Mouse (Mus musculus) thymus, adult 18-20 months (tissue): ENCODE results near the gene Gm9045.
"Not testable (repeated sequence)": the region's sequence is repeated elsewhere in the genome, so short reads cannot be mapped to it uniquely, and the experiment has no call there.

ENCODE experiments used
- DNase-seq, 2 experiments: peaks; one replicate each; pipeline ENCODE4 v3.0.0; 2022; ENCODE audit warnings: mixed read lengths in 2 of 2

Gene Gm9045

DNA sequence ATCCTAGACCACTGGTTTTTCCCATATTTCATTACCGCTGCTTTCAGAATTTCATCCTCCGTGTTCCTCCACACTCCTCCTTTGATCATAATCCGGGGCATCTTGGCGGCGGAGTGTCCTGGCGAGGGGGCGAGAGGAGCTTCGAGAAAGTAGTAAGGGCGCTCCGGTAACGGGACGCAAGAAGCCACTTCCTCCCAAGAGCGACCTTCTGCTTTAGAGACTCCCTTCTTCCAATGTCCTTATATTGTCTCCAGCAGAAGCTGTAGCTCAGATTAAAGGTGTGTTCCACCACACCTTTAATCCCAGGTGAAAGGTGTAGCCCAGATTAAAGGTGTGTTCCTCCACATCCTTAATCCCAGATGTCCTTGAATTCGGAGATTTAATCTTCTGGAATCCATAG, at the start of gene Gm9045:
Gene Gm9045 (minus strand): TSS at position 101 of the 400 bp plus-strand sequence.
- not testable (repeated sequence) for DNase-seq

DNA sequence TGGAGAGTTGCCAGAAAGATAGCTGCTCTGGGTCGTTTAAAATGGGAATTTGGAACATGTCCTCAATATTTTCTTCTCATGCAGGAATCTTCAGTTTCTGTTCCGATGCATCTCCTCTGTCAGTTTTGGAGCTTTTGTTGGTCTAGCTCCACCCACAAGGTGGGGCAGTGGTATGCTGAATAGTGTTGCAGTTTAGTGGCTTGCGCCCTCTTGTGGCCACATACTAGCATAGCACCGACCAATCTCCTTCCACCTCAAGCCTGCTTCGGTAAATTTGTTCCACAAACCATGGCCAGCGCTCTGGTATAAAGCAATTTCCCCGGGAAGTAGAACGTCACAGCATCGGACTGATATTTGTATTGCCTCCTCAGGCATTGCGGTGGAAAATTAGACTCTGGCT, 32.8 kb upstream of the Gm9045 start:
- DNase-seq = peak; percentile 55 to 71

DNA sequence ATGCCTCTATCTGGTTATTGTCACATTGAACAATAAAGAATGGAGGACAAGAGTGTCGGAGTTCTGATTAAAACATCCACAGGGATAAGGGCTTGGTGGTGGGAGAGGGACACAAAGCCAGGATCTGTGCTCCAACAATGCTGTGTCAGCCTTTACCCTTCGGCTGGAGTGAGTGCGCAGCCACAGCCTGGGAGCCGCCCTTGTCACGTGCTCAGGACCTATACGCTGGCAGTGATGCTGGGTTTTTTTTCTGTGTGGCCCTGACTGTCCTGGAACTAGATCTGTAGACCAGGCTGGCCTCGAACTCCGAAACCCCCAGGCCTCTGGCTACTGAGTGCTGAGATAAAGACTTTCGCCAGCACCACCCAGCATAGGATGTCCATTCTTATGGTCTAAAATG, 31.9 kb upstream of the Gm9045 start:
- no peak for DNase-seq

DNA sequence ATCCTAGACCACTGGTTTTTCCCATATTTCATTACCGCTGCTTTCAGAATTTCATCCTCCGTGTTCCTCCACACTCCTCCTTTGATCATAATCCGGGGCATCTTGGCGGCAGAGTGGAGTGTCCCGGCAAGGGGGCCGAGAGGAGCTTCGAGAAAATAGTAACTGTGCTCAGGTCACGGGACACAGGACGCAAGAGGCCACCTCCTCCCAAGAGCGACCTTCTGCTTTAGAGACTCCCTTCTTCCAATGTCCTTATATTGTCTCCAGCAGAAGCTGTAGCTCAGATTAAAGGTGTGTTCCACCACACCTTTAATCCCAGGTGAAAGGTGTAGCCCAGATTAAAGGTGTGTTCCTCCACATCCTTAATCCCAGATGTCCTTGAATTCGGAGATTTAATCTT, 16.4 kb upstream of the Gm9045 start, which contains the start of gene Gm9049:
Gene Gm9049 (minus strand): TSS at position 101 of the 400 bp plus-strand sequence.
- DNase-seq = not testable (repeated sequence)

DNA sequence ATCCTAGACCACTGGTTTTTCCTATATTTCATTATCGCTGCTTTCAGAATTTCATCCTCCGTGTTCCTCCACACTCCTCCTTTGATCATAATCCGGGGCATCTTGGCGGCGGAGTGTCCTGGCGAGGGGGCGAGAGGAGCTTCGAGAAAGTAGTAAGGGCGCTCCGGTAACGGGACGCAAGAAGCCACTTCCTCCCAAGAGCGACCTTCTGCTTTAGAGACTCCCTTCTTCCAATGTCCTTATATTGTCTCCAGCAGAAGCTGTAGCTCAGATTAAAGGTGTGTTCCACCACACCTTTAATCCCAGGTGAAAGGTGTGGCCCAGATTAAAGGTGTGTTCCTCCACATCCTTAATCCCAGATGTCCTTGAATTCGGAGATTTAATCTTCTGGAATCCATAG, 10.9 kb upstream of the Gm9045 start, which contains the start of gene Gm9048:
Gene Gm9048 (minus strand): TSS at position 101 of the 400 bp plus-strand sequence.
- DNase-seq = not testable (repeated sequence)

DNA sequence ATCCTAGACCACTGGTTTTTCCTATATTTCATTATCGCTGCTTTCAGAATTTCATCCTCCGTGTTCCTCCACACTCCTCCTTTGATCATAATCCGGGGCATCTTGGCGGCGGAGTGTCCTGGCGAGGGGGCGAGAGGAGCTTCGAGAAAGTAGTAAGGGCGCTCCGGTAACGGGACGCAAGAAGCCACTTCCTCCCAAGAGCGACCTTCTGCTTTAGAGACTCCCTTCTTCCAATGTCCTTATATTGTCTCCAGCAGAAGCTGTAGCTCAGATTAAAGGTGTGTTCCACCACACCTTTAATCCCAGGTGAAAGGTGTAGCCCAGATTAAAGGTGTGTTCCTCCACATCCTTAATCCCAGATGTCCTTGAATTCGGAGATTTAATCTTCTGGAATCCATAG, 5.5 kb upstream of the Gm9045 start, which contains the start of gene Gm9046:
Gene Gm9046 (minus strand): TSS at position 101 of the 400 bp plus-strand sequence.
- not testable (repeated sequence) for DNase-seq

DNA sequence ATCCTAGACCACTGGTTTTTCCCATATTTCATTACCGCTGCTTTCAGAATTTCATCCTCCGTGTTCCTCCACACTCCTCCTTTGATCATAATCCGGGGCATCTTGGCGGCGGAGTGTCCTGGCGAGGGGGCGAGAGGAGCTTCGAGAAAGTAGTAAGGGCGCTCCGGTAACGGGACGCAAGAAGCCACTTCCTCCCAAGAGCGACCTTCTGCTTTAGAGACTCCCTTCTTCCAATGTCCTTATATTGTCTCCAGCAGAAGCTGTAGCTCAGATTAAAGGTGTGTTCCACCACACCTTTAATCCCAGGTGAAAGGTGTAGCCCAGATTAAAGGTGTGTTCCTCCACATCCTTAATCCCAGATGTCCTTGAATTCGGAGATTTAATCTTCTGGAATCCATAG, 5.3 kb downstream of the Gm9045 start, which contains the start of gene Gm9044:
Gene Gm9044 (minus strand): TSS at position 101 of the 400 bp plus-strand sequence.
- DNase-seq = not testable (repeated sequence)

DNA sequence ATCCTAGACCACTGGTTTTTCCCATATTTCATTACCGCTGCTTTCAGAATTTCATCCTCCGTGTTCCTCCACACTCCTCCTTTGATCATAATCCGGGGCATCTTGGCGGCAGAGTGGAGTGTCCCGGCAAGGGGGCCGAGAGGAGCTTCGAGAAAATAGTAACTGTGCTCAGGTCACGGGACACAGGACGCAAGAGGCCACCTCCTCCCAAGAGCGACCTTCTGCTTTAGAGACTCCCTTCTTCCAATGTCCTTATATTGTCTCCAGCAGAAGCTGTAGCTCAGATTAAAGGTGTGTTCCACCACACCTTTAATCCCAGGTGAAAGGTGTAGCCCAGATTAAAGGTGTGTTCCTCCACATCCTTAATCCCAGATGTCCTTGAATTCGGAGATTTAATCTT, 10.8 kb downstream of the Gm9045 start, which contains the start of gene Gm9040:
Gene Gm9040 (minus strand): TSS at position 101 of the 400 bp plus-strand sequence.
- not testable (repeated sequence) for DNase-seq

DNA sequence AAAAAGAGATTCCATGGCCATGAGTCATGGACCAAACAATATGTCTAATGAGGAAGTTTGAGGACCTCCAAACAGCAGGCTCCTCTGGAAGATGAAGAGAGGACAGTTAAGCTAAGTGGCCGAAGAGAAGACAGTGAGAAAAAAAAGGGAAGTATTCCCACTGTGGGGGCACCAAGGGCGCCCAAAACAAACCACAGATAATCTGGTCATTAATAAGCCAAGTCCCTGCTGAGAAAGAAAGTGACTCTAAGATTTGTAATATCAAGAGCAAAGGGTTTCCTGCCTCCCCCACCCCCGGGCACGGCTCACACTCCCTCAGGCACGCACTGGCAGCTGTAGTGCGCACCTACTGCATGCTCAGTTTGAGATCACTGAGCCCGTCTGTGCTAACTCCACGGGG, 18.6 kb downstream of the Gm9045 start:
- no peak for DNase-seq

DNA sequence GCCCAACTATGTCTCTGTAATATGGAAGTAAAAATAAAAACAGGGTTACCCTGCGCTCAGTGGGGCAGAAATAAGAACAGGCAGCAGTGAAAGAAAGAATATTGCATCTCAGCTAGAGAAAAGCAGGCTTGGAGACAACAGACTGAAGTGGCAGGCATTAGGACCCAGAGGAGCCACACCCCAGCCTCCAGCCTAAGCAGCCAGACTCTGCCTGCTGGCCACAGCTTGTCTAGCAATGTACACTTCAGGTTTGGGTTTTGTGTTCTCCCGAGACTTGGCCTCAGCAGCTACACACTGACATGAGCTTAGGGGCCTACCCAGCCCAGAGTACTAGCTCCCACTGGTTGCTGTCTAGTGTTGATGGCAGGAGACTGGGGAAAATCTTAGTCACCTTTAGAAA, 35.5 kb downstream of the Gm9045 start:
- not testable (repeated sequence) for DNase-seq

DNA sequence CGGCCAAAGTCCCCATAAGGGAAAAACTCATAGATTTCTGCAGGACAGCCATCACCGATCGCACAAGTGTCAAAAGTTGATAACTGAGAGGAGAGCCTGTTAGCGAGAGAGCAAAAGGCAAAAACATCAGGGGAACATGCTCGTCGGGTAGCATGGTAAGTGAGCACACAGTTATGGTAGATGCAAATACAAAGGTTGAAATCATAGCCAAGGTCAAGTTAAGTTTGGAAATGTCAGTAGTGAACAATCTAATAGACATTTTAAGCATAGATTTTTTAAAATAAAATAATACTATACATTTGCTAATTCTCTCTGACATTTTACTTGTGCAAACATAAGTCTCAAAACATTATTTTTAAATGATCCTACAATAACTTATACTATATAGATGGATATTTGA, 42.7 kb downstream of the Gm9045 start, which contains the start of gene Iltifb:
Gene Iltifb (minus strand): TSS at position 101 of the 400 bp plus-strand sequence.
- DNase-seq = no peak
